Mouse (Mus musculus): ENCODE measurements around the gene Nfkb2. TPM values are rescaled to one million over a fixed set of nuclear protein-coding genes. Genes with fewer than 3 reads are reported as not detected.

The Nfkb2 gene
- polyA plus RNA-seq, 1 experiment, result 47.8 TPM

- no peak overlapping the region for H3ac ChIP-seq (ENCODE audit: control insufficient read depth, insufficient read length, low read depth)
- no peaks in the 10 kb centered on the region for H3K79me3 ChIP-seq (ENCODE audit: low read depth)
- H3K36me3 ChIP-seq (ENCODE audit: control insufficient read depth, insufficient read depth), result no peaks in the 10 kb centered on the region
- H3K27me3 ChIP-seq (ENCODE audit: control insufficient read depth, insufficient read depth, insufficient read length), result peaks cover 30% of the 10 kb centered on the region
- TF ChIP-seq CEBPB (IDR thresholded peaks at IDR 0.05; ENCODE audit: low read depth) (no peak), MYOD1 (IDR thresholded peaks at IDR 0.05; ENCODE audit: control insufficient read depth, insufficient read length, low read depth) (no peak), USF1 (IDR thresholded peaks at IDR 0.05; ENCODE audit: low read depth) (no peak), MYOG (IDR thresholded peaks at IDR 0.05; ENCODE audit: control insufficient read depth, extremely low read depth, insufficient read length) (no peak), MAX (IDR thresholded peaks at IDR 0.05) (no peak), CTCF (IDR thresholded peaks at IDR 0.05; ENCODE audit: control insufficient read depth, insufficient read depth, insufficient read length) (no peak), FOSL1 (IDR thresholded peaks at IDR 0.05; ENCODE audit: insufficient read depth, low read length, poor library complexity, severe bottlenecking) (no peak)
- H3K79me2 ChIP-seq (ENCODE audit: control insufficient read depth, insufficient read depth), result no peaks in the 10 kb centered on the region
- no peak overlapping the region for H3K4me3 ChIP-seq (ENCODE audit: insufficient read depth, poor library complexity, severe bottlenecking)
Measured at GRCm38 (mm10) chr19:46323716-46324115, 19.6 kb downstream of the Nfkb2 start.

DNA sequence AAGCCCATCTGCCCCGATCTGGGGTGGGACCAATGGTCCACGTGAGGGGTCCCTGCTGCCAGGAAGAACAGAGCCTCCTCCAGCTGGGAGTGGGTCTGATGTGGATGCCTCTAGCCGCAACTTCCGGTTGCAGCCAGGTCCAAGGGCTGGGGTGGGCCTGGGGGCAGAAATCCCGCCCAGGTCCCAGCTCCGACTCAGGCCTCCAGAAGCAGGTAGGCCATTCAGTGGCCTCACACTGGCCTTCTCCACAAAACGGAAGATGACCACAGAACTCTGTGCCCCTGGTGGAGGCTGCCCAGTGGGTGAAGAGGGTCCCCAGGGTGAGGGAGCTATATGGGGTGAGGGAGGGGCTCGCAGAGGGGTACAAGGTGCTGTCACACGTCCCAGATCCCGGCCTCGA, 20.2 kb downstream of the Nfkb2 start:
- no peak for TF ChIP-seq MYOD1 (IDR thresholded peaks at IDR 0.05; ENCODE audit: control insufficient read depth, insufficient read length, low read depth)
- no peak for TF ChIP-seq USF1 (IDR thresholded peaks at IDR 0.05; ENCODE audit: low read depth)
- no peak for TF ChIP-seq CEBPB (IDR thresholded peaks at IDR 0.05; ENCODE audit: low read depth)
- TF ChIP-seq MYOG (IDR thresholded peaks at IDR 0.05; ENCODE audit: control insufficient read depth, extremely low read depth, insufficient read length), result no peak
- no peak for TF ChIP-seq CTCF (IDR thresholded peaks at IDR 0.05; ENCODE audit: control insufficient read depth, insufficient read depth, insufficient read length)
- TF ChIP-seq FOSL1 (IDR thresholded peaks at IDR 0.05; ENCODE audit: insufficient read depth, low read length, poor library complexity, severe bottlenecking), result no peak
- no peak for TF ChIP-seq MAX (IDR thresholded peaks at IDR 0.05)
- H3K27me3 ChIP-seq (ENCODE audit: control insufficient read depth, insufficient read depth, insufficient read length), result peaks cover 30% of the 10 kb centered on the region
- H3ac ChIP-seq (ENCODE audit: control insufficient read depth, insufficient read length, low read depth), result no peak overlapping the region
- no peaks in the 10 kb centered on the region for H3K79me2 ChIP-seq (ENCODE audit: control insufficient read depth, insufficient read depth)
- no peak overlapping the region for H3K4me3 ChIP-seq (ENCODE audit: insufficient read depth, poor library complexity, severe bottlenecking)
- no peaks in the 10 kb centered on the region for H3K79me3 ChIP-seq (ENCODE audit: low read depth)
- H3K36me3 ChIP-seq (ENCODE audit: control insufficient read depth, insufficient read depth), result no peaks in the 10 kb centered on the region

DNA sequence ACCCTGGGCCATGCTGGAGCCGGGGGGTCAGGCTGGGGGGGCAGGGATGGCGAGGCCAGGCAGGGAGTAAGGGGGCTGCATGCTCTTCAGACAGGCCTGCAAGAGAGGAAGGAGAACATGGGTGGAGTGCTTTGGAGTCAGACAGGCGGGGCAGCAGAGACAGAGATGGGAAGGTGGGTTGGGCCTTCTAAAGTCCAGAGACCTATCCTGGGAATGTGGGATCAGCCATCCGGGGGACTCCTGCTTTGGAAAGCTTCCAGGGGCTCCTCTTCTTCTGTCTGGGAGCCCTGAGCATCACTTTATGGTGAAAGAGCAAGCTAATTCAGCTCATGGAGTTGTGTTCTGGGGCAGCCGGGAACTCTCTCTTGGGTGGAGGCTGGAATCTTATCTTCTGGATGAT, 20.8 kb downstream of the Nfkb2 start:
- no peaks in the 10 kb centered on the region for H3K36me3 ChIP-seq (ENCODE audit: control insufficient read depth, insufficient read depth)
- H3K79me2 ChIP-seq (ENCODE audit: control insufficient read depth, insufficient read depth), result no peaks in the 10 kb centered on the region
- no peak for TF ChIP-seq MYOG (IDR thresholded peaks at IDR 0.05; ENCODE audit: control insufficient read depth, extremely low read depth, insufficient read length)
- no peak for TF ChIP-seq MYOD1 (IDR thresholded peaks at IDR 0.05; ENCODE audit: control insufficient read depth, insufficient read length, low read depth)
- no peak for TF ChIP-seq CEBPB (IDR thresholded peaks at IDR 0.05; ENCODE audit: low read depth)
- TF ChIP-seq FOSL1 (IDR thresholded peaks at IDR 0.05; ENCODE audit: insufficient read depth, low read length, poor library complexity, severe bottlenecking), result no peak
- no peak for TF ChIP-seq USF1 (IDR thresholded peaks at IDR 0.05; ENCODE audit: low read depth)
- H3K79me3 ChIP-seq (ENCODE audit: low read depth), result no peaks in the 10 kb centered on the region
- no peak overlapping the region for H3ac ChIP-seq (ENCODE audit: control insufficient read depth, insufficient read length, low read depth)
- H3K4me3 ChIP-seq (ENCODE audit: insufficient read depth, poor library complexity, severe bottlenecking), result no peak overlapping the region
- peaks cover 26% of the 10 kb centered on the region for H3K27me3 ChIP-seq (ENCODE audit: control insufficient read depth, insufficient read depth, insufficient read length)

DNA sequence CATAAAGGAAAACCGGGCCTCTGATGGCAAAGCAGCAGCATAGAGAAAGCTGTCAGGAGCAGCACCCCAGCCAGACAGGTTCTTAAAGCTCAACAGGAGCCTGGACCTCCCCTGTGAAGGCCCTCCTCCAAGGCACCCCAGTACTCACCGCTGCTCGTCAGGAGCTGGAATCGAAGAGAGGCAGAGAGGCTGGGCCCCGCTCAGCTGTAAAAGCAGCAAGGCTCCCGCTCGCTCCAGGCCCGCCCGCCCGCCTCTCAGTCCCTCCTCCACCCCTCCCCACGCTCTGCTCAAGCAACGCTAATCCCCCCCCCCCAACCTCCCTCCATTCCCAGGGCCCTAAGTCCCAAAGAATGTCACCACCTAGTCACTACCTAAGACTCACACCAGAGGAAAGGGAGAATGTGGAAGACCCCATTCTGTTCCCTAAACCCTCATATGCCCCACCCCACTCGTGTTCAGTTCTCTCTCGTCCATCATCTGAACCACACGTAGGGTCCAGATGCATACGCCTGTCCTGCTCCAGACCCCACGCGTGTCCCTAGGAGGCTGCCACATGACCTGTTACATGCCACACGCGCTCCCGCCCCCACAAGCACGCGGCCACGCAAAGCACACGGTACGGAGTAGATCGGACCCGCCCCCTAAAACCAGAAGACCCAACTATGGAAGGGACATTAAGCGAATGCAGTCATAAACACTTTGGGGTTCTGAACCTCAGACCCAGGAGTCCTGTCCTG, 22.1 kb downstream of the Nfkb2 start:
- Histone ChIP-seq H3K79me3 (ENCODE audit: low read depth) (no peaks in the 10 kb centered on the region), H3K36me3 (ENCODE audit: control insufficient read depth, insufficient read depth) (no peaks in the 10 kb centered on the region), H3K79me2 (ENCODE audit: control insufficient read depth, insufficient read depth) (no peaks in the 10 kb centered on the region), H3K27me3 (ENCODE audit: control insufficient read depth, insufficient read depth, insufficient read length) (peaks cover 26% of the 10 kb centered on the region), H3K4me3 (ENCODE audit: insufficient read depth, poor library complexity, severe bottlenecking) (no peak overlapping the region), H3ac (ENCODE audit: control insufficient read depth, insufficient read length, low read depth) (no peak overlapping the region)
- TF ChIP-seq FOSL1 (IDR thresholded peaks at IDR 0.05; ENCODE audit: insufficient read depth, low read length, poor library complexity, severe bottlenecking) (no peak), MAX (IDR thresholded peaks at IDR 0.05) (no peak), CTCF (IDR thresholded peaks at IDR 0.05; ENCODE audit: control insufficient read depth, insufficient read depth, insufficient read length) (no peak), USF1 (IDR thresholded peaks at IDR 0.05; ENCODE audit: low read depth) (no peak), MYOD1 (IDR thresholded peaks at IDR 0.05; ENCODE audit: control insufficient read depth, insufficient read length, low read depth) (no peak), MYOG (IDR thresholded peaks at IDR 0.05; ENCODE audit: control insufficient read depth, extremely low read depth, insufficient read length) (no peak), CEBPB (IDR thresholded peaks at IDR 0.05; ENCODE audit: low read depth) (no peak)

GRCm38 (mm10) chr19:46326756-46327305, 22.7 kb downstream of the Nfkb2 start, which contains the start of gene Psd:
Gene Psd (minus strand): TSS chr19:46327156.
- Histone ChIP-seq H3K79me3 (ENCODE audit: low read depth) (no peaks in the 10 kb centered on the region), H3ac (ENCODE audit: control insufficient read depth, insufficient read length, low read depth) (peak within 1 kb of the TSS; percentile 80), H3K27me3 (ENCODE audit: control insufficient read depth, insufficient read depth, insufficient read length) (peaks cover 26% of the 10 kb centered on the region), H3K36me3 (ENCODE audit: control insufficient read depth, insufficient read depth) (no peaks in the 10 kb centered on the region), H3K79me2 (ENCODE audit: control insufficient read depth, insufficient read depth) (no peaks in the 10 kb centered on the region), H3K4me3 (ENCODE audit: insufficient read depth, poor library complexity, severe bottlenecking) (peak within 1 kb of the TSS; percentile 52)
- TF ChIP-seq CEBPB (IDR thresholded peaks at IDR 0.05; ENCODE audit: low read depth) (no peak), MYOG (IDR thresholded peaks at IDR 0.05; ENCODE audit: control insufficient read depth, extremely low read depth, insufficient read length) (no peak), USF1 (IDR thresholded peaks at IDR 0.05; ENCODE audit: low read depth) (no peak), MAX (IDR thresholded peaks at IDR 0.05) (no peak), CTCF (IDR thresholded peaks at IDR 0.05; ENCODE audit: control insufficient read depth, insufficient read depth, insufficient read length) (no peak), MYOD1 (IDR thresholded peaks at IDR 0.05; ENCODE audit: control insufficient read depth, insufficient read length, low read depth) (no peak)
